Mouse (Mus musculus) thymus, adult 2 months (tissue): ENCODE data around the gene Hkdc1.

Experiments used
- CTCF ChIP-seq: fragments of 200-500 bp; IDR thresholded peaks from 2 replicates; pipeline ENCODE4 v1.5.1; 2012; ENCODE audit warnings: mild to moderate bottlenecking, control low read depth, low read length, moderate library complexity, borderline replicate concordance; ENCODE audit not compliant: control insufficient read depth, poor library complexity, insufficient read depth; ENCODE audit errors: extremely low read depth
- POLR2A ChIP-seq: fragments of 200-500 bp; IDR thresholded peaks from 2 replicates; pipeline ENCODE4 v1.6.1; 2012; ENCODE audit warnings: mild to moderate bottlenecking, low read length, control low read depth, moderate library complexity; ENCODE audit not compliant: control insufficient read depth, poor library complexity, insufficient read depth; ENCODE audit errors: extremely low read depth

GRCm38 (mm10) chr10:62430427-62430826 lies 8.1 kb upstream of the Hkdc1 start:
- no peak for TF ChIP-seq CTCF
- no peak for TF ChIP-seq POLR2A
